Mouse (Mus musculus) left cerebral cortex, postnatal 25 days (tissue): ENCODE results near the gene Uso1. TPM values are rescaled to one million over a fixed set of nuclear protein-coding genes. Genes with fewer than 3 reads are reported as not detected.

Experiments used
- DNase-seq, 2 experiments: peaks; one replicate each; pipeline ENCODE4 v3.0.0; 2022; ENCODE audit warnings: low spot score in 2 of 2, mixed read lengths in 1 of 2
- intact Hi-C: fragments of 180-260 bp; cut with DNase I; formaldehyde crosslinking; loops from one replicate; pipeline ENCODE4 v1.15.1; 2025
- total RNA-seq, 2 experiments: library from RNA; stranded (reverse); gene quantifications; 2 replicates each; pipeline ENCODE4 v1.2.3; 2021

Uso1 gene
- total RNA-seq, 2 experiments from 2014 or later: 74.6 to 76.7 TPM

- intact Hi-C loops: no loop called here
- no peak for DNase-seq
Observed at GRCm38 (mm10) chr5:92229514-92229913, 91.8 kb downstream of the Uso1 start.

- intact Hi-C loops: no loop called here
- no peak for DNase-seq
Observed at GRCm38 (mm10) chr5:92230306-92230705, 92.6 kb downstream of the Uso1 start.

GRCm38 (mm10) chr5:92231836-92232235 is 94.1 kb downstream of the Uso1 start:
- intact Hi-C loops: no loop called here
- no peak for DNase-seq

- intact Hi-C loops: no loop called here
- no peak for DNase-seq
Observed at GRCm38 (mm10) chr5:92233366-92233765, 95.6 kb downstream of the Uso1 start.

GRCm38 (mm10) chr5:92234939-92235557 is 97.3 kb downstream of the Uso1 start:
- intact Hi-C loops: no loop called here

GRCm38 (mm10) chr5:92239333-92240232 is 101.8 kb downstream of the Uso1 start:
- DNase-seq: peak; percentile 79 to 82
- intact Hi-C loops: loop anchor here (2.0 kb wide), 1 partner anchor 45 kb away; no protein-coding TSS in a partner anchor

More at GRCm38 (mm10) chr5:92234939-92235557, 97.3 kb downstream of the Uso1 start:
- no peak for DNase-seq

- DNase-seq: peak in 1 of 2 experiments; percentile 65
- intact Hi-C loops: no loop called here
Observed at GRCm38 (mm10) chr5:92240769-92241168, 103.0 kb downstream of the Uso1 start.

GRCm38 (mm10) chr5:92244900-92245299 is 107.2 kb downstream of the Uso1 start:
- intact Hi-C loops: no loop called here
- DNase-seq: no peak

GRCm38 (mm10) chr5:92245483-92245882 is 107.7 kb downstream of the Uso1 start:
- no peak for DNase-seq
- intact Hi-C loops: no loop called here

- DNase-seq: no peak
- intact Hi-C loops: no loop called here
Observed at GRCm38 (mm10) chr5:92248614-92249013, 110.9 kb downstream of the Uso1 start.

- intact Hi-C loops: no loop called here
- DNase-seq: no peak
Observed at GRCm38 (mm10) chr5:92252031-92252430, 114.3 kb downstream of the Uso1 start.

Other genes starting within 250 kb of the Uso1 start
- 10 to 100 TPM; 37.4 to 37.7 TPM for gene Rchy1, start 174.9 kb upstream of the Uso1 start, total RNA-seq
- not detected for gene Odaph, start 150.5 kb upstream of the Uso1 start, total RNA-seq
- gene Cdkl2, start 94.1 kb upstream of the Uso1 start, total RNA-seq: 10 to 100 TPM; 38.6 to 40.9 TPM
- 100 to 1,000 TPM; 212 to 225 TPM for gene G3bp2, start 54.2 kb upstream of the Uso1 start, total RNA-seq
- gene U90926, start 77.5 kb downstream of the Uso1 start, total RNA-seq: not detected
- gene Ppef2, start 118.3 kb downstream of the Uso1 start, total RNA-seq: under 1 TPM; 0.55 to 0.62 TPM
- 10 to 100 TPM; 38.8 to 40.9 TPM for gene Naaa, start 140.2 kb downstream of the Uso1 start, total RNA-seq
- gene Sdad1, start 172.5 kb downstream of the Uso1 start, total RNA-seq: 10 to 100 TPM; 19.0 to 19.8 TPM
- gene Cxcl9, start 190.1 kb downstream of the Uso1 start, total RNA-seq: not detected
- gene Art3, start 193.9 kb downstream of the Uso1 start, total RNA-seq: 1 to 10 TPM; 6.2 to 6.9 TPM
- gene Cxcl10, start 211.0 kb downstream of the Uso1 start, total RNA-seq: not detected